In genomic region chr17:26967477-26967876, GRCm38 (mm10) we compare ENCODE assay signal across 18 mouse cellular contexts.
"Had no signal": no experiment of that assay in that cellular context is flagged by ENCODE, and none has a peak within 500 bp of the region (broad histone marks: within the 10 kb centered on the region; RNA-seq: fewer than 3 reads in every experiment).

No protein-coding gene starts in this region.

- H3K9ac ChIP-seq: lung, embryonic 15.5 days; midbrain, embryonic 13.5 days; midbrain, embryonic 15.5 days; neural tube, embryonic 12.5 days had no signal

- H3K27ac ChIP-seq: lung, embryonic 15.5 days; macrophage; midbrain, embryonic 13.5 days; midbrain, embryonic 15.5 days; neural tube, embryonic 12.5 days had no signal

- H3K4me3 ChIP-seq: lung, embryonic 15.5 days; megakaryocyte, embryonic 14.5 days; midbrain, embryonic 13.5 days; midbrain, embryonic 15.5 days; neural tube, embryonic 12.5 days had no signal

- ATAC-seq: lung, postnatal 0 days; midbrain, embryonic 13.5 days; midbrain, embryonic 15.5 days had no signal

- H3K4me2 ChIP-seq: lung, embryonic 15.5 days; midbrain, embryonic 11.5 days; midbrain, embryonic 13.5 days; midbrain, embryonic 15.5 days; neural tube, embryonic 12.5 days had no signal

- H3K9me3 ChIP-seq: lung, embryonic 15.5 days; megakaryocyte, embryonic 14.5 days; midbrain, embryonic 13.5 days; midbrain, embryonic 15.5 days; neural tube, embryonic 12.5 days had no signal

- H3K27me3 ChIP-seq: lung, embryonic 15.5 days; midbrain, embryonic 13.5 days; midbrain, embryonic 15.5 days; neural tube, embryonic 12.5 days had no signal

- DNase-seq: lung, adult 2 months; lung, postnatal 14 days; lung, postnatal 36 days; retina, postnatal 1 day; right cerebral cortex, postnatal 25 days; right cerebral cortex, postnatal 4 days; spleen, adult 18-20 months; thymus, adult 18-20 months; thymus, postnatal 14 days; thymus, postnatal 36 days had no signal
